Mouse (Mus musculus): ENCODE measurements around the gene Slc38a7. TPM values are rescaled to one million over a fixed set of nuclear protein-coding genes. Genes with fewer than 3 reads are reported as not detected.

Slc38a7 gene
- polyA plus RNA-seq, 1 experiment = 46.9 TPM

DNA sequence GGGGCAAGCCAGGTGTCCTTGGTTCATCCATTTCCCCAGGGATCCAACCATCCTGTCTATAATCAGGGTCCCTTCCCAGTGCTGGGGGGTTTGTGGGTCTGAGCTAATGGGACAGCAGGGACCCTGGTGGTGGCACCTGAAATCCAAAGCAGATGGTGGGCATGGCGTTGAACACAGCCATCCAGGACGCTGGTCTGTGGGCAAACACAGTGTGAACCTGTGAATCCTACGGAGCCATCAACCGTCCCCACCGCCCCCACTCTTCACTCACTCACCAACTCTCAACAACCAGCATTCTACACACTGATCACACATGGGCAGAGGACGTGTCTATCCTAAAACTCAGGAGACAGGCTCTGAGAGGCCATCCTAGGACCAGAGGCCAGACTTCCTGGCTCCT, 9.4 kb downstream of the Slc38a7 start:
- TF ChIP-seq TCF12 (IDR thresholded peaks at IDR 0.05; ENCODE audit: insufficient read depth, poor library complexity, severe bottlenecking) = no peak
- TF ChIP-seq POLR2AphosphoS2 (IDR thresholded peaks at IDR 0.05; ENCODE audit: insufficient read length, low read depth) = no peak
- no peak for TF ChIP-seq MYOD1 (IDR thresholded peaks at IDR 0.05; ENCODE audit: control insufficient read depth in 1 of 3, insufficient read length in 2 of 3, low read depth in 2 of 3)
- H3K79me2 ChIP-seq (ENCODE audit: control insufficient read depth, insufficient read depth) = peaks cover 6% of the 10 kb centered on the region
- no peak overlapping the region for H3ac ChIP-seq (ENCODE audit: control insufficient read depth, insufficient read length)
- H3K4me2 ChIP-seq (ENCODE audit: low read depth) = no peak overlapping the region
- peaks cover 63% of the 10 kb centered on the region for H3K36me3 ChIP-seq (ENCODE audit: control insufficient read depth, insufficient read depth)
- H3K27me3 ChIP-seq (ENCODE audit: control insufficient read depth, insufficient read depth, insufficient read length) = no peaks in the 10 kb centered on the region
- no peak overlapping the region for H3K4me3 ChIP-seq

DNA sequence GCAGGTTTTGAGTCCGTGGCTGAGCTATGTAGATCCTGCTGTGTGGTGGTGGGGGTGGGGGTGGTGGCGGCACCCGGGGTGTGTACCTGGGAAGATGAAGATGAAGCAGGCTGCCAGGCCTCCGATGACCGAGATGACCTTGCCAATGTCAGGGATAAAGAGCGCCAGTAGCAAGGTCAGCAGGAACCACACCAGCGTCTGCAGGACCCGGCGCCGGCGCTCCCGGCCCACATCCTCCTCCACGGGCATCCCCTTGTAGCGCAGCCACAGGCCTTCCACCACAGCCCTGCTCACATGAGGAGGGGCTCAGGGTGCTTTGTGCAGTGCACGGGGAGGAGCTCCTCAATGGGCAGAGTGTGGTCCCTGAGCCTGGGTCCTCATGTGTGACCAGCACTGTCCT, 11.9 kb downstream of the Slc38a7 start:
- no peak overlapping the region for H3K4me3 ChIP-seq
- H3K36me3 ChIP-seq (ENCODE audit: control insufficient read depth, insufficient read depth) = peaks cover 53% of the 10 kb centered on the region
- H3K27me3 ChIP-seq (ENCODE audit: control insufficient read depth, insufficient read depth, insufficient read length) = no peaks in the 10 kb centered on the region
- H3K4me2 ChIP-seq (ENCODE audit: low read depth) = no peak overlapping the region
- TF ChIP-seq CEBPB (IDR thresholded peaks at IDR 0.05; ENCODE audit: insufficient read depth, poor library complexity, severe bottlenecking) (no peak), USF1 (IDR thresholded peaks at IDR 0.05; ENCODE audit: low read depth) (no peak), MAX (IDR thresholded peaks at IDR 0.05; ENCODE audit: low read depth) (no peak), POLR2AphosphoS2 (IDR thresholded peaks at IDR 0.05; ENCODE audit: insufficient read length, low read depth) (peak; percentile 11)
- no peaks in the 10 kb centered on the region for H3K79me2 ChIP-seq (ENCODE audit: control insufficient read depth, insufficient read depth)
- no peak overlapping the region for H3ac ChIP-seq (ENCODE audit: control insufficient read depth, insufficient read length)

DNA sequence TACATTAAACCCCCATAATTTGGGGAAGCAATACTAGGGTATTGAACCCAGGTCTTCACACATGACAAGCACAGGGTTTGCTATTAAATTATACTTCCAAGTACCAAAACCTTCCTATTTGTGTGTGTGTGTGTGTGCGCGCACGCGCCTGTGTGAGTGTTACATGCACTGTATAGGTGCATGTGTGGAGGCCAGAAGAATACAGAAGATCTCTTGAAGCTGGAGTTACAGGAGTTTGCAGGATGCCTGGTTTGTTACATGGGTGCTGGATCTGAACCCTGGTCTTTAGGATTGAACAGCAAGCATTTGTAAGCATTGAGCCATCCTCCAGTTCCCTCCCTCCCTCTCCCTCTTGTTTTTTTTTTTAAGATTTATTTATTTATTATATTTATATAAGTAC, 14.1 kb downstream of the Slc38a7 start:
- no peak for TF ChIP-seq TCF3 (IDR thresholded peaks at IDR 0.05; ENCODE audit: insufficient read length, low read depth)
- no peaks in the 10 kb centered on the region for H3K27me3 ChIP-seq (ENCODE audit: control insufficient read depth, insufficient read depth, insufficient read length)
- no peak overlapping the region for H3ac ChIP-seq (ENCODE audit: control insufficient read depth, insufficient read length)
- peaks cover 38% of the 10 kb centered on the region for H3K36me3 ChIP-seq (ENCODE audit: control insufficient read depth, insufficient read depth)
- H3K4me2 ChIP-seq (ENCODE audit: low read depth) = no peak overlapping the region
- H3K79me2 ChIP-seq (ENCODE audit: control insufficient read depth, insufficient read depth) = no peaks in the 10 kb centered on the region
- no peak overlapping the region for H3K4me3 ChIP-seq

DNA sequence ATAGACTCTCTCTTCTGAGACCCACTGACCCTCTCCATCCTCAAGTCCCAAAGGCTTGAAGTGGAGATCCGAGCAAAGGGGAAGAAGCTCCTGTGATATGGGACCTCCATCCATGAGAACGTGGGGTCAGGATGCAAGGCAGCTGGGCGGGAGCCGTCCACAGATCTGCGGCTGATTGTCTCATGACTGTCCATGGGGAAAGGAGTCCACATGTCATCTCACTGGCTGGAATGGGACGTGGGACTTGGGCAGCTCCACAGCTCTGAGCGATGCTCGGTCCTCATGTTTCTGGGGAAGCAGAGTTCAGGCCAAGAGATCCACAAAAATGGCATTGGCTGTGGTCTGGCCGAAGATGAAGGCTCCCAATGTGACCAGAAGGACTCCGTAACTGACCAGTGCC, 16.1 kb downstream of the Slc38a7 start:
- Histone ChIP-seq H3K79me2 (ENCODE audit: control insufficient read depth, insufficient read depth) (no peaks in the 10 kb centered on the region), H3K4me2 (ENCODE audit: low read depth) (no peak overlapping the region), H3K36me3 (ENCODE audit: control insufficient read depth, insufficient read depth) (peaks cover 27% of the 10 kb centered on the region), H3ac (ENCODE audit: control insufficient read depth, insufficient read length) (no peak overlapping the region), H3K27me3 (ENCODE audit: control insufficient read depth, insufficient read depth, insufficient read length) (no peaks in the 10 kb centered on the region), H3K4me3 (no peak overlapping the region)
- no peak for TF ChIP-seq MAX (IDR thresholded peaks at IDR 0.05; ENCODE audit: low read depth)
- peak; percentile 15 for TF ChIP-seq POLR2AphosphoS2 (IDR thresholded peaks at IDR 0.05; ENCODE audit: insufficient read length, low read depth)
- no peak for TF ChIP-seq E2F4 (IDR thresholded peaks at IDR 0.05; ENCODE audit: insufficient read depth)

DNA sequence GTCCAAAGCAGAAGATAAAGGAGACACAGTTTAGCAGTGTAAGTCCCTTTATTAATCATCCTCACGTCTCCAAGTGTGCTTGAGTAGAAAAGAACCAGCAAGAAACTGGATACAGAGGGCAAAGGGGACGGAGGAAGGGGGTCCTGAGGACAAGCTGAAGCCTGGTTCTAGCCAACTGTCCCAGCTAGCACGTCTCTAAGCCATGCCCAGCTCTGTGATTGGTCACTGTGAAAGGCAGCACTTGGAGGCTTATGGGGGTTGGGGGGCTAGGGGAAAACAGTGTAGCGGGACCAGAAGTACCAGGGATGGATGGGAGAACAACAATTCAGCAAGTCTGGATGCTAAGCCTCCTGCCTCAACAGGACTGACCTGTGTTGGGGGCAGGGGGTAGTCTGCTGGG, 17.4 kb downstream of the Slc38a7 start:
- Histone ChIP-seq H3ac (ENCODE audit: control insufficient read depth, insufficient read length) (no peak overlapping the region), H3K4me3 (no peak overlapping the region), H3K79me2 (ENCODE audit: control insufficient read depth, insufficient read depth) (no peaks in the 10 kb centered on the region), H3K4me2 (ENCODE audit: low read depth) (no peak overlapping the region), H3K36me3 (ENCODE audit: control insufficient read depth, insufficient read depth) (peaks cover 18% of the 10 kb centered on the region), H3K27me3 (ENCODE audit: control insufficient read depth, insufficient read depth, insufficient read length) (no peaks in the 10 kb centered on the region)
- no peak for TF ChIP-seq TCF12 (IDR thresholded peaks at IDR 0.05; ENCODE audit: insufficient read depth, poor library complexity, severe bottlenecking)
- TF ChIP-seq CEBPB (IDR thresholded peaks at IDR 0.05; ENCODE audit: insufficient read depth, poor library complexity, severe bottlenecking) = no peak
- TF ChIP-seq MAX (IDR thresholded peaks at IDR 0.05; ENCODE audit: low read depth) = no peak
- no peak for TF ChIP-seq SRF (IDR thresholded peaks at IDR 0.05; ENCODE audit: control insufficient read depth, insufficient read length, low read depth)
- no peak for TF ChIP-seq MYOD1 (IDR thresholded peaks at IDR 0.05; ENCODE audit: control insufficient read depth in 1 of 3, insufficient read length in 2 of 3, low read depth in 2 of 3)
- no peak for TF ChIP-seq REST (IDR thresholded peaks at IDR 0.05; ENCODE audit: insufficient read depth, insufficient read length)
- no peak for TF ChIP-seq MYOG (IDR thresholded peaks at IDR 0.05; ENCODE audit: control insufficient read depth in 1 of 3, insufficient read depth in 1 of 3, insufficient read length in 2 of 3, low read depth in 2 of 3)

DNA sequence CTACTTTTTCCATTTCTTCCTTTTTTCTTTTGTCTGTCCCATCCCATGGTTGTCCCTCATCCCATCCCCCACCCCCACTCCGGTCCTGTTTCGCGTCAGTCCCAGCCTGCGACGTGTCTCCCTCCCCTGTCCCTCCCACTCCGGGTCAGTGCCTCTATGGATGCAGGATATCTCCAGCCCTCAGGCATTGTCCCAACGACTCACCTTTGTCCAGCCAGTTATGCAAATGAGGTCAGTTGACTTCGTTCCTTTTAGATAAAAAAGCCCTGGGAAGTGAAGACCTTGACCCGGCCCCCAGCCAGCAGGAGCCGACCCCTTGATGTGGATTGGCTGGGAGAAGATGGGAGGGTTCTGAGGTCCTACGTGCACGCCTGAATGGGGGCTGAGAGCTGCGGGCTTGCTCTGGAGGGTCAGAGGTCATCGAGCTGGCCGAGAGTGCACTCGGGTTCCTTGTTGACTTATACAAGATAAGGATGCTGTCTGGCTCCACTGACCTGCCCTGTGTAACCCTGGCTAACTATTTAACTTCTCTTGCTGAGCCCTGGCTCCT, 19.8 kb downstream of the Slc38a7 start:
- Histone ChIP-seq H3ac (ENCODE audit: control insufficient read depth, insufficient read length) (no peak overlapping the region), H3K4me3 (no peak overlapping the region), H3K79me2 (ENCODE audit: control insufficient read depth, insufficient read depth) (no peaks in the 10 kb centered on the region), H3K36me3 (ENCODE audit: control insufficient read depth, insufficient read depth) (peaks cover 3% of the 10 kb centered on the region), H3K4me2 (ENCODE audit: low read depth) (no peak overlapping the region), H3K27me3 (ENCODE audit: control insufficient read depth, insufficient read depth, insufficient read length) (no peaks in the 10 kb centered on the region)
- no peak for TF ChIP-seq TCF3 (IDR thresholded peaks at IDR 0.05; ENCODE audit: insufficient read length, low read depth)
- no peak for TF ChIP-seq TCF12 (IDR thresholded peaks at IDR 0.05; ENCODE audit: insufficient read depth, poor library complexity, severe bottlenecking)
- no peak for TF ChIP-seq USF1 (IDR thresholded peaks at IDR 0.05; ENCODE audit: low read depth)
- TF ChIP-seq E2F4 (IDR thresholded peaks at IDR 0.05; ENCODE audit: insufficient read depth) = no peak

Data from myocyte (in vitro differentiated cells).